Mouse (Mus musculus): ENCODE data around the gene Ptpn13.

Ptpn13 gene

DNA sequence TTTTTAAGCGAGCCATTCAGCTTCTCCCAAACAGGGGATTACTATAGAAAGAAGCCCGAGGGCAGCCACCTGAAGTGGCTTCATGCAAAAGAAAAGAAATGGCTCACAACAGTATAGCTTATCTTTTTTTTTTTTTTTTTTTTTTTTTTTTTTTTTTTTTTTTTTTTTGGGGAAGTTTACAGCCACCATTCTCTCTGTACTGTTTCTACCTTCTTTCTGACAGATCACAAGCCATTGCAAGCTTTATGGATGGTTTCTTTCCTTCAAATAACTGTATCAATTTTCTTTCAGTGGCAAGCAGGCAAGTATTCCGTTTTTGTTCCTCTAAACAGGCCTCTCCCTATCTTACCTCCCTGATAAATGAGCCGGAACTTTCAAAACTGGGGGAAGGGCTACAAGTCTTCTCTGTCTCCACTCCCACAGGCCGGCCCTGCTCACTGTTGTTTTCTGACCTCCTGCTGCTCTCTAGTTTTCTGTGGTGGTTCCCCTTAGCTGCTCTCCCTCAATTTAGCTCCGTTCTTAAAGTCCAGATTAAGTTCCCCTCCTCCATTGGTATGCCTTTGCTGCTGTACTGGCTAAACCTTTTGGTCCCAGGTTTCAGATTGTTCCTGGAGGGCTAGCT is 1.6 kb upstream of the Ptpn13 start:
- DNase-seq = no peak

DNA sequence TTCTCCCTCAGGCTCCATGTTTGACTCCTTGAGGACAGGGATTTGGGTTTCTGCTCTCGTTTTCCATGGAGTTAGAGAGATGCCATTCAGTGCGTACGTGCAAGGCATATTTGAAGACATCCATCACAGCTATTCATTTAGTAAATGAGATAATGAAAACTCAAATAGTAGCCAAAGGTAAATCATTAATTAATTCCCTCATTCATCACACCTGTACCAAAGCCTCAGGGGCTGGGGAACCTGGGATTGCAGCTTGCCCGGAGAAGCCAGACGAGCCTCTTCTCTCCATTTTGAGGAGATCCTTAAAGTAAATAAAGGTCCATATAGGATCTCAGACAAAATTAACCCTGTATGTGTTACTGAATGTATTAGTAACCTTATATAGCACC is 1.1 kb upstream of the Ptpn13 start:
- DNase-seq = no peak

DNA sequence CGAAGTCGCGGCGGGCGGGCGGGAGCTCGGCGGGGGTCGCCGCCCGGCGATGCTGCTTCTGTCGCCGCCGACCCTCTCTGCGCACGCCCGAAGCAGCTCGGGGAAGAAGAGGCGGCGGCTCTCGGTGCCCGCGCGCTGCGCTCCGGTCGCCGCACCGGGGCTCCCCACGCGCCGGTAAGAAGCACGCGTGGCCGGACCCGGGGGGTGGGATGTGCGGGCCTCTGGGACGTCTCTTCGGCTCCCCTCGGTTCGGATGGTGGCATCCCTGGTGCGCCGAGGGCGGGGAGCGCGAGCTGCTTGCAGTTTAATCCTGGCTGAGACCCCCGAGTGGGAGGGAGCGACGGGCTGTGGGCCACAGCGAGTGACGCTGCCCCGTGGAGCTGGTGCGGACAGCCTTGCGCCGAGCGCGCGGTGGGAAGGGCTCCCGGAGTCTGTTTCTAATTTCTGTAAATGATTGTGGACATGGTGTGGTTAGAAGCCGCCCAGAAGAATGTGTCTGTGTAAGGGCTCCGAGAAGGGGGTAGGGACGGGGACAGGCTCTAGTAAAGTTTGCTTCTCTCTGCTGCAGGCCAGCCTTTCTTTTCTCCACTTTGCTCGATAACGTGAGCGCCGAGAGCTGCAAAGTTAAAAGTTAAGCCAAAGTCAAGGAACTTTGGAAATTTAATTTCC is 505 bp downstream of the Ptpn13 start:
- DNase-seq = peak; percentile 10 to 16

DNA sequence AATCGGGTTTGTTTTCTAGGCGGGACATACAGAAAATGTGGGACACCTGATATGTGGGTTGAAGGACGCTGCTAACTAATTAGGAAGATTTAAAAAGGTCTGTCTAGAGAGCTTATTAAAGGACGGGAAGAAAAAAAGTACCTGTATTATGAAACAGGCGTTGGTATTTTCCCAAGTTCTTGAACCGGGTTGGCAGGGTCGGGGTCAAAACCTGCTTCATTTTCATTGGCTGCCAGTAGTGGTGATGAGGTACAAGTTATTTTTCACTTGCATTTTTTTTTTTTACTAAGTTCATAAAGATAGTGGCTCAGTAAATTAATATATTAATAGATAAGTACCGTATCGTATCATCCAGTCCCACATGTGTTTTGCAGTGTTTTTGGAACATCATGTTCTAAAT is 1.3 kb downstream of the Ptpn13 start:
- DNase-seq = no peak

DNA sequence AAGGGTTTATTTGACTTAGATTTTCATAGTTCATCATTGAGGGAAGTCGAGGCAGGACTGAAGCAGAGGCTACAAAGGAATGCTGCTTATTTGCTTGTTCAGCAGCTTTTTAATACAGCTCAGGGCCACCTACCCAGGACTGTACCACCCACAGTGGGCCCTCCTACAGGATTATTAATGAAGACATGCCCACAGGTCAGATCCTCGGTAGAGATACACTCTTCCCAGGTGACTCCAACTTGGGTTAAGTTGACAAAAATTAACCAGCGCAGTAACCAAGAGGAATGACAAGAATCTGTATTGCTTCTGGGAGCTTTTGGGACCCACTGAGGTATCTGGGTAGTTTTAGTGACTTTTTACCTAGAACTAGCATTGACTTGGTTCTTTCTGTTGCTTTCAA is 6.0 kb downstream of the Ptpn13 start:
- DNase-seq = no peak

DNA sequence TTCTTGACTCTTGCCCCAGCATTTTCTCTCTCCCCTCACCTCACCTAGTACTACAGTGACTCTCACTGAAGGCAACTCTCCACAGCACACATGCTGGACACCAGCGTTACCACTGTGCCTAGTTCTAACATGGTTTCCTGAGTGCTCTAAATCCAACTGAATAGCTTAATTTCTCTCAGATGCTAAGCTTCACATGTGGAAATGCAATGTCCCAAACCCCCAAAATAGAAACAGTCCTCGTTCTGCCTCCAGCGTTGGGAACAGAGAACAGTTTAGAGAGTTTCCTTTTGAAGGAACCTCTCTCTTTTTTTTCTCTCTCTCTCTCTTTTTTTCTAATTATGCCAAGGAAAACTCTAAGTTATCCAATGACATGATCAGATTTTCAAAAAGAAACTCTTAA is 6.5 kb downstream of the Ptpn13 start:
- DNase-seq = no peak

DNA sequence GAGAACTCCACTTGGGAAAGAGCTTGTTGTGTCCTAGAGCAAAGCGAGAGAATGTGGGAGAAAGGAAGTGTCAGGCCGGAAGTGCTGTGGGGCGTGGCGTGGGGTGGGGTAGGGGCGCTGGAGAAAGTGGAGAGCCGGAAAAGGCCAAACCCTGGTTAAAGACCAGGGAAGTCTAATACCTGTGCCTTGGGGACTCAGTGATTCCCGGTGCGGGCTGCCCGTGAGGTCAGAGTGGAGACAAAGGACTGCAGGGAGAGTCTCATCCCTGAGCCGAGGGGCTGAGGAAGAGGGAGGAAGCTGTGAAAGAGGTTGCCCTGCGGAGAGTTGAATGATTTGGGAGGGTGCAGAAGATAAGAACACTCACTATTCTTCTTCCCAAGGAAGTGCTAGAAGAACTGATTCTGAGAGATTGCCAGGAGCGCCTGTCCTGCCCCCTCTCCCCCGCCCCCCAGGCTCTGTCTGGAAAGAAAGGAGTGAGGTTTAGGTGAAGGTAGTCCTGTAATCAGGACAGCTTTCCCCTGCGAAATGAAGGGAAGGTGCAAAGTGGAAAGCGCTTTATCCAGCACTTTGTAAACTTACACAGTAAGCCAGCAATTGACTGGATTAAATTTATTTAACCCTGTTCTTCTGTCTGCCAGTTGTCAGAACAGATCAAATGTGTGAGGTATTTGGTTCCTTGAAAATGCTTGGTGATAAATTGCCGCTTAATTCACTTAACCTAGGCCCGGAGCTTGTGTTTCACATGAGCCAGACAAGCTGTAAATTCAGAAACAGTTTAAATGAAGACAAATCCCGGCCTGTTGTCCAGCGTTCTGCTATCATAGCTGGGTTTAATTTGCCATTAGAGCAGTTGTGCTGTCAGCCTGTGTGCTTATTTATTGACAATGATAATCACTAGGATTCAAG is 11.3 kb downstream of the Ptpn13 start:
- DNase-seq = no peak

DNA sequence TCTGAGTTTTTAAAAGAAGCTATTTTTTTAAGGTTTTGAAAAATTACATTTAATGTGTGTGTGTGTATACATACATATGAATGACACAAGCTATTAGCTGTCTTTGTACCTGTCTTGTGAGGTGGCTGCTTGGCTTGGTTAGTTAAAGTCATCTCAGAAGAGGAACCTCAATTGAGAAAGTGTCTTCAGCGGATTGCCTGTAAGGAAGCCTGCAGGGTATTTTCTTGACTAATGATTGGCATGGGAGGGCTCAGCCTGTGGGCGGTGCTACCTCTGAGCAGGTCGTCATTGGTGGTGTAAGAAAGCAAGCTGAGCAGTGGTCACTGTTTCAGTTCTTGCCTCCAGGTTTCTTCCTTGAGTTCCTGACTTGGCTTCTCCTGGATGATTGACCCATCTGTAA is 12.7 kb downstream of the Ptpn13 start:
- DNase-seq = no peak

DNA sequence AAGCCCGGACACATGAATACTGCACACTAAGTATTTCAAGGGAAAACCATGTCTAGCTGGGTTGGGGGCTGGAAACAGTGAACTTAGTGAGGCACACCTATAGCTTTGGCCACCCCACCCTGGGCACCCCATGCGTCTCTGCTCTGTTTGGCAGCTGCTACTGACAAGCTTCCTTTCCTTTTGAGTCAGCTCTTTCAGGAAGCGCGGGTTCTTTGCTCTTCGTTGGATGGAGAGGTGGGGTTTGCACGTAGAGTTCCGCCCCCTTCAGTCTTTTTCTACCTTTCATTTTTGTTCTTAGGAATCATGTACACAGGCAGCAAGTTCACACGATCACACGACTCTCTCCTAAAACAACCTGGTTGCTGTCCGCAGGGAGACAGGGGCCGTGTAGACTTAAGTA is 14.2 kb downstream of the Ptpn13 start:
- no peak for DNase-seq

DNA sequence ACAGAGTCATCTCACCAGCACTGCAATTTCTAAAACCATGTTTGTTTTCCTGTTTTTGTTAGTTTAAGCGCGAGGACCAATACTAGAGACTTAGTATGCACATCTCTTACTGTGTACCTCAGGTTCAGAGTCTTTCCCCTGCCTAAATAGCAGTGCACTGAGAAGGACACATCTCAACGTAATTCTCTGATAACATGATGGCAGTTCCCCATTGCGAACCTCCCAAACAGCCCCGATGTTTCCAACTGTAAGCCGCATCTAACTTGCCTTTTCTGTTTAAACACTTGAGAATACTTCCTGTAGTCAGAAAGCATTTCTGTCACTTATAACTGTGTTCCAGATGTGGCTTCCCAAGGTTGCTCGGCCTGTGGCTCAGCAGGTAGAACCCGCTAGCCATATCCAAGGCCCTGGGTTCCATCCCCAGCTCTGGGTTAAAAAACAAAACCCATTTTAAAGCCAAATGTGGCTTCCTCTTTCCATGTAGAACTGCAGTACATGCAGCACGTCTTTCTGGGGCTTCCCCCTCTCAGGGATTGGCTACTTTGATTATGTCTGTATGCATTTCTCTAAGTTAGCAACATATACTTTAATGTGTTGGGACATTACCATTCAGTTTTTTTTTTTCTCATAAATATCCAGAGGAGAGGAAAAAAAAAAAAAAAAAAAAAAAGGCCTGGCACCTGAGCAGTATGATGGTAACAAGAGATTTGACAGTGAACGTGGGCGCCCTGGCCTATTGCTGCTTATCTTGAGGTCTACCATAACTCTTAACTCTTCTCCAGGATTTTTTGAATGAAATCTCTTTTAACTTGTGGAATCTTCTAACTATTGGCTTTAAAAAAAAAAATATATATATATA is 15.7 kb downstream of the Ptpn13 start:
- DNase-seq = no peak

DNA sequence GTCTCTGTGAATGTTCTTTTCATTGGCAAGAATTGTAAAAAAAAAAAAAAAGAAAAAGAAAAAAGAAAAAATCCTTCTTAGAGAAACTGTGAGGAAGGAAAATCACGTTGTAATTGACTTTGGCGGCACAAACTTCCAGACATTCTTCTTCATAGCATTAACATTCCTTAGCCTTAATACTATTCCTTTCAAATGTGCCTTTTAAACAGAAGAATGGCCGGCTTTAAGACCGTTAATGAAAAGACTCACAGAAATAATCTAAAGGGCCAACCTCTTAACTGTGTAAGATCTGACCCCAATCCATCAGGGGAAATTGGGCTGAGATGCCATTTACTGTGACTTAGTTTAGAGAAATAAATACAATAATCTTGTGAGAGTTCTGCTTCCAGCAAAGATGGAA is 16.7 kb downstream of the Ptpn13 start:
- no peak for DNase-seq

DNA sequence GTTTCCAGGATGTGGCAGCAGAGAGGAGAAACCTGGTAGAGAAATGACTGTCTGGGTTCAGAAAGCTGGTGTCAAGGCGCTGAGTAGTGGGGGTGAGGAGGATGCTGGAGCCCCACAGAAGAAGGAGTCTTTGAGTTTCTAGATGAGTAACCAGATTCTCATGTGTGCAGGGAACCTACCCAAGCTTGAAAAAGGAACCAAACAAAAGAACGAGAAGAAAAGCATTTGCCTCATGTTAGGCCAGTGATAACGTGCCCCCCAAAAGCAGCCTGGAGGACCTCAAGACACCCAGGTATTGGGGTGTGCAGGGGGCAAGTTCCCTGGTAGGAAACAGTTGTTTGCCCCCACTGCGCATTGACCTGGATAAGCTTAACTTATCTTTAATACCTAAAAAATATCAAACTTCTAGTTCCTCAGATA is 17.3 kb downstream of the Ptpn13 start:
- DNase-seq = no peak

DNA sequence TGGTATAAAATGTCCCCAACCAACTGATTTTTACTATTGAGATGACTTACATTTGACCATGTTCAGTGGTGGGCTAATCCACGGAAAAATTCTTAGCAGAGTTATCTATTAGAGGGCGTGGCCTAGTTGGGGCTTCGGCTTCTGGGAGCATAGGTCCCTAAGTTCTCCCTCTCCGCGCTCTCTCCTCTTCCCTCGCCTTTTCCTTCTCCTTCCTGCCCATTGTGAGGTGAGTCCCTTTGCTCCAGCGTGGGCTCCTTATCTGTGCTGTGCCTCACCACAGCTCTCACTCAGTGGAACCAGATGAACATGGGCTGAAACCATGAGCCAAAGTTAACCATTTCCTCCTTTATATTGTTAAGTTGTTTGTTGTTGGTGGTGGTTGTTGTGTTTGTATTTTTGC is 17.9 kb downstream of the Ptpn13 start:
- no peak for DNase-seq

DNA sequence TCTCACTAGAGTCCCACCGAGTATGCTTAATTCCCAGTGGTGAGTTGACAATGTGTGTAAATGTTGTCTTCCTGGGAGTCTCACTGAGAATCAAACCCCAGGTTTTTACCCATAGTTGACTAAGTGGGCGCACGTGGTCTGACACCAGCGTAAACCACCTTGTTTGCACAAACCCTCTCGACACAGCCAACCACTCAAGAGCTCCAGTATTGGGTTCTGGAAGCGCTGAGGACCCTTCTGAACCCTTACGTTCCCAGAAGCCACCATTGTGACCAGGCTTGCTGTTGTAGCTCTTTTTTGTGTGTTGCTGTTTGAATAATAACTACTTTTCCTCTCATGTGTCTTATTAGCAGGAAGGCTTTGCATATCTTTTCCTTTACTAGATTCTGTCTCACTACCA is 20.4 kb downstream of the Ptpn13 start:
- DNase-seq = no peak

DNA sequence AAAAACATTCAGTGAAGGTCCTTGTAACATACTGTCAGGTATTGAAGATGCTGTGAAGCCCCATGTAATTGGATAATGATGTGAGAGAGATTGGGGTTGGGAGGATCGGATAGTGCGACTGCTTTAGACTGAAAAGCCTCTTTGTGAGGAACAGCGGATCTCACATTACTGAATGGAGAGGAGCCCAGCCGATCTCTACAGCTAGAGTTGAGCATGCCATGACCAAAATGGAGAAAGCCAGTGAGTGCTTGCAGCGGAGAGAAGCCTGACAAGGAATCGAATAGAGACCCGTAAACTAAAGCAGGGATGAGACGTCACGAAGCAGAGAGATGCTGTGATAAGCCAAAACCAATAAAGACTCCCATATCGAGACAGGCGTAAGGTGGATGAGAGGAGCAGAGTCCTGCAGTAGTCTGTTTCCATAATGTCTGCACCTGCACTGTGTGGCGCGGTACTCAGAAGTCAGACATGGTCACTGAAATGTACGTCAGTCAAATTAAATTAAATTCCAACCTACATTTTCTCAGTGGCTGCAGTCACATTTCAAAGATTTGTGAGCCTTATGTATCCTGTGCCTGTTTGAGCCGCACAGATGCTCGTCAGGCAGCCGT is 22.9 kb downstream of the Ptpn13 start:
- no peak for DNase-seq

DNA sequence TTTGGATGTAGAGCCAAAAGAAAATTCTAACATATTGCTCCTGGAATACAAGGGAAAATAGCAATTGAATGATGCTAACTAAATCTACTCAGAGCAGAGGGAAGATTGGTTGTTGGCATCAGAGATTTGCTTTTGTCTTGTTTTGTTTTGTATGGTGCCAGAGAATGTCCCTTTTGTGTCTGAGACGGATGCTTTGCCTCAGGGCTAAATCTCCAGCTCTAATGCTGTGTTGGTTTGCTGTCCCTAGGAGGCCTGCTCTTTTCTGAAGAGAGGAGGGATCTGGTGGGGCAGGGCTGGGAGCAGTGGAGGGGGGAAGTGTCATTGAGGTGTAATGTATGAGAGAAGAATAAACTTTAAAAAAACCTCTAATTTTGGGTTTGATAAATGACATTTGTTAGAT is 23.5 kb downstream of the Ptpn13 start:
- no peak for DNase-seq

DNA sequence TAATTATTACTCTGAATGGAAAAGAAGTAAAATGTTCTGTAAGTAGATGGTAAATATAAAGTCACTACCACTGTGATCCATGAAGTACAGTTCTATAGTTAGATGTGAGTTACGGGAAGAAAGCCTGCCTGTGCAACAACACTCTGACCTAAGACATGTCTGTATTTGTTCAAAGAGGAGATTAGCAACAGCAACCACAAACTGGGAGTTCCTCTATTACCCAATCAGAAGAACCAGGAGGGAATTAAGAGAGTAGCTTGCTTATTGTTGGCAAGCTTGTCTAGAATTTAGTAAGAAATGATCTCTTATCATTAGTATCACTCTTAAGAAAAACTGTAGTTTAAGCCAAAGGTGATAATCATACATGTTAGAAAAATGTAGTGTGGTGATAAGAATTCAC is 25.7 kb downstream of the Ptpn13 start:
- DNase-seq = no peak

DNA sequence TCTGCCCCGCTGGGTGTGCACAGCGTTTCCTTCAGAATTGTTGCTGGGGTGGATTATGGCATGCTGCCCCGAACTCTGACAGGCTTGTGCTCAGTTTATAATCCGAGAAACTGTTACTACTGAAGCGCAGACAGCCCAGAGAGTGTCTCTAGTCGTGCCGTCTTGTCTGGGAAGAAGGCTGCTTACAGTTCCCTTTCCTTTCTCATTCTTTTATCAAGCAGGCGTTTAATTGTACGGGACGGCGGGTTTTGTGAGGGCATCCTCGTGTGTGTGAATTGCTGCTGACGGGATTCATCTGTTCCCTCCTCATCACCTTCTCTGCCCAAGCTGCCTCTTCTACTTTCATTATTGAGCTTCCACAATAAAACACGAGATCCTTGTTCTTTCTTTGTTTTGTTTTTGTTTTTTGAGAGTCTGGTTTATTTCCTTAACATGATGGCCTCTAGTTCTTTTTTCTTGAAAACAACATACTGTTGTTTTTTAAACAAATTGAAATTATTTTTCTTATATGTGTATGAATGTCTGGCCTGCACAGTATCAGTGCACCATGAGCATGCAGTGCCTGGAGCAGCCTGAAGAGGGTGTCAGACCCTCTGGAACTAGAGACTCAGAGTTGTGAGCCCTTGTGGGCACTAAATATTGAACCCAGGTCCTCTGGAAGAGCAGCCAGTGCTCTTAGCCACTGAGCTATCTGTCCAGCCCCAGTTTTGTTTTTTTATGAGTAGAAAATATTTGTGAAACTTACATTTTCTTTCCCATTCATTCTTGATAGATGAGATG is 28.6 kb downstream of the Ptpn13 start:
- no peak for DNase-seq

DNA sequence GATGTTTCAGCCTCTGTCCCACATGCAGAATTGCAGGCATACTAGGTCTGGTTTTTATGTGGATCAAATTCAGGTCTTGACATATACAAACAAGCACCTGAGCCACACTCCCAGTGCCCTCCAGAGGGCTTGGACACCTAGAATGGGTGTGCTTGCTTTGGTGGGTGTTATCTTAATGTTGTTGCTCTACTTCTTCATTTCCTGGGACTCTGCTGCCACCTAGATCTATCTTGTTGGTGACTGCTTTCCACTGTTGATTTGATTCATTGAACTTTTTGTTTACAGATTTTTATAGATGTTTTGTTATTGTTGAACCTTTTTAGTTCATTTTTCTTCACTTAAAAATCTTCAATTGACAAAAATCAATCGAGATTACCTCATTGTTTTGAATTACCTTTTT is 31.8 kb downstream of the Ptpn13 start:
- no peak for DNase-seq

DNA sequence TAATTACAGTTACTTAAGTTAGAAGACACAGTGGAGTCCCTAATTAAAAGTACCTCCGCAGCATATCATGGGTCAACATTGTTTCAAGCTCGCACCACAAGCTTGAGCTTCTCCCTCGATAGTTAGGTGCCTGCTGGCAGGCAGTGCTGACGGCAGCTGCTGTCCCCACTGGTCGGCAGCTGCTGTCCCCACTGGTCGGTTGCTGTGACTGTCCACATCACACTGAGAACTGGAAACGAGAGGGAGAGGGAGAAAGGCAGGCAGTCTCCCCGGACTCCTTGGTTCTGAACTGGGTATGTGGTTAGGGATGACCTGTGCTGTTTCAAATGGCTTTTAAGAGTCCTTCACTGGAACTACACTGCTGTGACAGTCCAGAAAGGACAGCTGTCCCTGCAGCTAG is 33.4 kb downstream of the Ptpn13 start:
- DNase-seq = no peak

DNA sequence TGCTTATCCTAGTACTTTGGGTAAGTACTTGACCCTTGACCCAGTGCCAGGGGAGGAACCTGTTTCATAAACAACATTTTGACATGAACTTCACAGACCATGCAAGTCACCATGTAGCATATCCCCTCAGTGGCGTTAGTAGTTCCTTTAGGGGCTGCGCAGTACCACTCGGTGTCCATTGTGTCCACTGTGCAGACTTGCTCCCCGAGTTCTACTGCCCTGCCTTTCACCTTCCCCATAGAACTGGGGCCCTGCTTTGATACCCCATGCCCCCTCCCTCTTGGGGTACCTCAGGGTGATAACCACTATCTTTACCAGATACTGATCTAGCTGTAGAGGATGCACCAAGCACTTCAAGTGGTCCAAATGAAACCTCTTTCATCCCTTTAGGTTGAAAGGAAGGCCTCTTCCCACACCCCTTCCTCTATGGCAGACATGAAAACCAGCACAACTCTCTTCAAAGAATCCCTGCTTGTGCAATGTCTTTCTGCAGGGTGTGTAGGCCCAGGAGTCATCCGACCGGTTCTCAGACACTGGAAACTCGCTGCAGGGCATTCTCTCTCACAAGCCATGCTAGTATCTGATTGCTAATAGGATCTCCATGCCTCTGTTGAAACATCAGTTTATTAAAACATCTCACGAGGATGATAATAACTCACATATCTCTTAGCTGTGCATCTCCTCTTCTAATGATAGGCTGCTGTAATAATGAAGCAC is 34.1 kb downstream of the Ptpn13 start:
- no peak for DNase-seq
